Mouse (Mus musculus): ENCODE measurements around the gene Srsf10. TPM values are rescaled to one million over a fixed set of nuclear protein-coding genes. Genes with fewer than 3 reads are reported as not detected.

Gene Srsf10
- polyA plus RNA-seq, 1 experiment, result 54.7 TPM

DNA sequence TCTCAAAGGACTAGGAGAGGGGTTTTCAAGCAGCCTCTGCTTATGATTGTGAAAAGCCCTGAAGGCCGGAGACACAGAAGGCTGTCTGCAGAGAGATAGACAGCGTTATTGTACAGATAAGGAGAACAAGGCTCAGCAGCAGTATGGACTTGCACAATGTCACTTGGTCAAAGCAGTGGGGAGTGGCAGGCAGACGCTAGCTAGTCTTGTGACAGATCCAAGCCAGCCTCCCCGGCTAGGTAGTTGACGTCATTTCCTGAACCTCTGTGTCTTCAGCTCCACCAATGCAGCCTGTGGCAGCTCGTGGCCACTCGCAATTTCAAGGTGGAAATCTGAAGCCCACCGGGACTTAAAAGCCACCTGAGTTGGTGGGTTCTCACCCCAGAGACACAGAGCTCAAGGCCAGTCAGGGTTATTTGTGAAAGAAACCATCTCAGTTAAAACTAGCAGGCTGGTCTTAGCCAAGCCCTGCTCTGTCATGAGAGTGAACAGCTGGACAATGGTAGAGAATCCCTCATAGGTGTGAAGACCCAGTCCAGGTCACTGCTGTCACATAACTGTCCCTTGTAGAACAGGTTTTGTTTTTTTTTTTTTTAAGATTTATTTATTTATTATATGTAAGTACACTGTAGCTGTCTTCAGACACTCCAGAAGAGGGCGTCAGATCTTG, 43.0 kb downstream of the Srsf10 start:
- Histone ChIP-seq H3K4me3 (replicated peaks; ENCODE audit: insufficient read depth, low read depth, low read length) (no peak overlapping the region), H3K27ac (ENCODE audit: insufficient read depth, low read length) (no peak overlapping the region), H3K27me3 (ENCODE audit: control insufficient read depth, insufficient read depth, low read length) (no peaks in the 10 kb centered on the region), H3K4me1 (ENCODE audit: control insufficient read depth, insufficient read depth, low read length) (no peaks in the 10 kb centered on the region)
- TF ChIP-seq POLR2A (IDR thresholded peaks at IDR 0.05; ENCODE audit: borderline replicate concordance, insufficient read depth, low read length), result no peak
- TF ChIP-seq CTCF (IDR thresholded peaks at IDR 0.05; ENCODE audit: borderline replicate concordance, insufficient read depth, low read depth, low read length), result no peak
- DNase-seq, result no peak
- WGBS, result 79% methylated on average over 9 of the region's 9 CpGs

- no peak for DNase-seq
- Histone ChIP-seq H3K4me1 (ENCODE audit: control insufficient read depth, insufficient read depth, low read length) (no peaks in the 10 kb centered on the region), H3K27me3 (ENCODE audit: control insufficient read depth, insufficient read depth, low read length) (no peaks in the 10 kb centered on the region), H3K4me3 (replicated peaks; ENCODE audit: insufficient read depth, low read depth, low read length) (no peak overlapping the region), H3K27ac (ENCODE audit: insufficient read depth, low read length) (no peak overlapping the region)
- TF ChIP-seq CTCF (IDR thresholded peaks at IDR 0.05; ENCODE audit: borderline replicate concordance, insufficient read depth, low read depth, low read length) (no peak), POLR2A (IDR thresholded peaks at IDR 0.05; ENCODE audit: borderline replicate concordance, insufficient read depth, low read length) (no peak)
- 89% methylated on average over 7 of the region's 7 CpGs for WGBS
These were observed 43.5 kb downstream of the Srsf10 start for GRCm38 (mm10) chr4:135899050-135899448.

- Histone ChIP-seq H3K27me3 (ENCODE audit: control insufficient read depth, insufficient read depth, low read length) (no peaks in the 10 kb centered on the region), H3K27ac (ENCODE audit: insufficient read depth, low read length) (no peak overlapping the region), H3K4me1 (ENCODE audit: control insufficient read depth, insufficient read depth, low read length) (no peaks in the 10 kb centered on the region), H3K4me3 (replicated peaks; ENCODE audit: insufficient read depth, low read depth, low read length) (no peak overlapping the region)
- TF ChIP-seq CTCF (IDR thresholded peaks at IDR 0.05; ENCODE audit: borderline replicate concordance, insufficient read depth, low read depth, low read length) (no peak), POLR2A (IDR thresholded peaks at IDR 0.05; ENCODE audit: borderline replicate concordance, insufficient read depth, low read length) (no peak)
- WGBS, result 73% methylated on average over 5 of the region's 5 CpGs
- no peak for DNase-seq
These were observed 44.5 kb downstream of the Srsf10 start for GRCm38 (mm10) chr4:135900008-135900407.

GRCm38 (mm10) chr4:135902606-135903242, 47.2 kb downstream of the Srsf10 start:
- no peak for DNase-seq
- whole genome bisulfite sequencing, result 72% methylated on average over 4 of the region's 4 CpGs
- Histone ChIP-seq H3K4me1 (ENCODE audit: control insufficient read depth, insufficient read depth, low read length) (no peaks in the 10 kb centered on the region), H3K27me3 (ENCODE audit: control insufficient read depth, insufficient read depth, low read length) (no peaks in the 10 kb centered on the region), H3K4me3 (replicated peaks; ENCODE audit: insufficient read depth, low read depth, low read length) (no peak overlapping the region), H3K27ac (ENCODE audit: insufficient read depth, low read length) (no peak overlapping the region)
- TF ChIP-seq CTCF (IDR thresholded peaks at IDR 0.05; ENCODE audit: borderline replicate concordance, insufficient read depth, low read depth, low read length) (no peak), POLR2A (IDR thresholded peaks at IDR 0.05; ENCODE audit: borderline replicate concordance, insufficient read depth, low read length) (no peak)

DNA sequence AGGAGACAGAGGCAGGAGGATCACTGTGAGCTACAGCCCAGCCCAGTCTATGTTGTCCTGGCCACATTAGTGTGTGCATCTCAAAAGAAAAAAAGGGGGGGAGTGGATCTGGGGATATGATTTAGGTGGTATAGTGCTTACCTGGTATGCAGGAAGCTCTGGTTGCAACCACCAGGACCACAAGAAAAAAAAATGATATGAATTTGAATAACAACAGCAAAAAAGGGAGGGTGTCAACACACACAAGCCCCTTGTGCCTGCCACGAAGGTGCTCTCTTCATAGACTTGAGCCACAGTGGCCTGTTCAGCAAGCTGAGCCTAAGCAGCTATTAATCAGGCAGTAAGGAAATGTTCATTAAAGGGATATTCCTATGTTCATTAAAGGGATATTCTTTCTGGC, 49.3 kb downstream of the Srsf10 start:
- no peak for DNase-seq
- no peaks in the 10 kb centered on the region for H3K4me1 ChIP-seq (ENCODE audit: control insufficient read depth, insufficient read depth, low read length)
- H3K27me3 ChIP-seq (ENCODE audit: control insufficient read depth, insufficient read depth, low read length), result no peaks in the 10 kb centered on the region
- no peak overlapping the region for H3K27ac ChIP-seq (ENCODE audit: insufficient read depth, low read length)
- 68% methylated on average over 1 of the region's 1 CpGs for WGBS
- TF ChIP-seq POLR2A (IDR thresholded peaks at IDR 0.05; ENCODE audit: borderline replicate concordance, insufficient read depth, low read length) (no peak), CTCF (IDR thresholded peaks at IDR 0.05; ENCODE audit: borderline replicate concordance, insufficient read depth, low read depth, low read length) (no peak)
- no peak overlapping the region for H3K4me3 ChIP-seq (replicated peaks; ENCODE audit: insufficient read depth, low read depth, low read length)

DNA sequence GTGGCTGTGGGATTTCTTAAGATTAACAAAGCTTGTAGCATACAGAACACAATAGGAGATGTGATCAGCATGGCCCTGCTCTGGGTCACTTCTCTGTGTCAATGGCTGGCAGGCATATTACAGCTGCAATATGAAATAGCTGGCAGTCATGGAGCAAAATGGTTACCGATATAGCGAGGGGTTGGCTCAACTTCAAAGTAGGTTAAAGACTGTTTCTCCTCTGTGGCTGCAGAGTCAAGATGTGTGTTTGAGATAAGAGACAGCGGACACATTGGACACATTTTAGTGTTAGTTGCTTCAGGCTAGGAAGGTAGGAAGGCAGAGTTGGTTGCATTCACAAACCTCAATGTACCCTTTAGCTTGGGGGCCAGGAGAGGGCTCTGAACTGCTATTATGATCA, 51.1 kb downstream of the Srsf10 start:
- no peaks in the 10 kb centered on the region for H3K4me1 ChIP-seq (ENCODE audit: control insufficient read depth, insufficient read depth, low read length)

DNA sequence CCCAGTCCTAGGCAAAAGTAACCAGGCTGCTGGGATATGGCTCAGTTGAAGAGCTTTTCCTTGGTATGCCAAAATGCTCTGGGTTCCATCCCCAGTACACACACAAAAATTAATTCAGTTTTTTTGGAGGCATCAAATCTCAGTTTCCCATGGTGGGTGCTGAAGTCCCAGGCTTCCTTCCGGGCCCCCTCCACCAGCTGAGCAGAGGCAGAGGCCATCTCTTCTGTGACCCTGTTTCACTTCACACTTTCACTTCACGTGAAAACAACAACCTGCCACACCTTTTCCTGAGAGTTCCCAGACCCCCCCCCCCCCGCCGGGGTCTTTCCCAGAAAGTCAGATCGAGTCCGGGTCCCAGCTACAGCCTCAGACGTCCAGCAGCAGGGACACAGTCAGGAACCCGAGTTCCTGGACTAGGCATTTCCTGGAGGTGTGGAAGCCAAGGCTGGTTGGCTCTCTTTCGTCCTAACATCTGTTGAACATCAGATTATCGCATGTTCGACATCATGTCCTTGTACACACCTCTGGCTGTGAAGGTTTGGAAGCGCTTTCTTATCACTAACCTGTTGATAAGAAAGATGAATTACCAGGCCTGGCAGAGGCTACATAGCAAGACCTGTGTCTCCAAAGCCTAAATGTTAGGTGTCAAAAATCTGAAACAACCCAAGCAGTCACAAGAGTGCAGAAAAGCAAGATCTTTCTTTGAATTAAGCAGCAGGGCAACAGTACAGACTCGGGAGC, 53.9 kb downstream of the Srsf10 start:
- Histone ChIP-seq H3K27me3 (ENCODE audit: control insufficient read depth, insufficient read depth, low read length) (no peaks in the 10 kb centered on the region; the same call in 1 of the 2 replicates), H3K4me1 (ENCODE audit: control insufficient read depth, insufficient read depth, low read length) (peaks cover 6% of the 10 kb centered on the region; the same call in 1 of the 2 replicates), H3K27ac (ENCODE audit: insufficient read depth, low read length) (no peak overlapping the region), H3K4me3 (replicated peaks; ENCODE audit: insufficient read depth, low read depth, low read length) (no peak overlapping the region)
- DNase-seq, result no peak
- WGBS, result 59% methylated on average over 13 of the region's 13 CpGs
- no peak for TF ChIP-seq POLR2A (IDR thresholded peaks at IDR 0.05; ENCODE audit: borderline replicate concordance, insufficient read depth, low read length)
- TF ChIP-seq CTCF (IDR thresholded peaks at IDR 0.05; ENCODE audit: borderline replicate concordance, insufficient read depth, low read depth, low read length), result no peak

More for the DNA sequence above, 51.1 kb downstream of the Srsf10 start:
- TF ChIP-seq POLR2A (IDR thresholded peaks at IDR 0.05; ENCODE audit: borderline replicate concordance, insufficient read depth, low read length) (no peak), CTCF (IDR thresholded peaks at IDR 0.05; ENCODE audit: borderline replicate concordance, insufficient read depth, low read depth, low read length) (no peak)
- no peak overlapping the region for H3K4me3 ChIP-seq (replicated peaks; ENCODE audit: insufficient read depth, low read depth, low read length)
- 65% methylated on average over 3 of the region's 3 CpGs for WGBS
- H3K27ac ChIP-seq (ENCODE audit: insufficient read depth, low read length), result no peak overlapping the region
- DNase-seq, result no peak
- H3K27me3 ChIP-seq (ENCODE audit: control insufficient read depth, insufficient read depth, low read length), result no peaks in the 10 kb centered on the region; the same call in 1 of the 2 replicates
